Mouse (Mus musculus) brain, embryonic 14.5 days (tissue): ENCODE data around the gene Ell.

Source experiments
- CTCF ChIP-seq: fragments of 200-500 bp; IDR thresholded peaks from 2 replicates; pipeline ENCODE4 v1.5.1; 2012; ENCODE audit warnings: inconsistent platforms, mild to moderate bottlenecking, moderate library complexity, borderline replicate concordance; ENCODE audit not compliant: insufficient read depth, insufficient read length; ENCODE audit errors: extremely low read depth
- POLR2A ChIP-seq: fragments of 200-500 bp; IDR thresholded peaks from 2 replicates; pipeline ENCODE4 v1.6.1; 2012; ENCODE audit warnings: mild to moderate bottlenecking, inconsistent platforms, borderline replicate concordance; ENCODE audit not compliant: poor library complexity, insufficient read depth, insufficient read length, severe bottlenecking; ENCODE audit errors: extremely low read depth

- no peak for TF ChIP-seq CTCF
- no peak for TF ChIP-seq POLR2A
Observed at GRCm38 (mm10) chr8:70502540-70502939, 36.7 kb upstream of the Ell start.
